ENCODE assay signal across 9 mouse cellular contexts in genomic region chr9:64119898-64120297, GRCm38 (mm10). TPM values are rescaled to one million over a fixed set of nuclear protein-coding genes. Genes with fewer than 3 reads are reported as not detected.
DNase-seq lines count a peak whose midpoint lies in the region; ATAC-seq and TF ChIP-seq lines count a peak whose summit lies in the region.
"Had no signal": no experiment of that assay in that cellular context is flagged by ENCODE, and none has a peak within 500 bp of the region (broad histone marks: within the 10 kb centered on the region; RNA-seq: fewer than 3 reads in every experiment).

No protein-coding gene starts in this region.

- DNase-seq in adrenal gland, adult (ENCODE audit: inconsistent age in 2 of 2, low spot score in 1 of 2) = peak; percentile 66 to 80
- DNase-seq in adrenal gland, postnatal 4 days (ENCODE audit: low spot score in 2 of 2) = no peak
- DNase-seq in midbrain, embryonic 14.5 days = peak; percentile 35
- peak; percentile 79 for DNase-seq in c-Kit-positive CD71-positive TER-119-positive erythroid progenitor cells, embryonic 14.5 days (ENCODE audit: low spot score)
- DNase-seq in kidney, adult 8-10 months = peak; percentile 41 to 55
- DNase-seq in lung, postnatal 0 days (ENCODE audit: low spot score) = peak; percentile 53
- peak; percentile 68 for DNase-seq in splenic B cell, adult 2 months (ENCODE audit: low read depth, low spot score)

- TF ChIP-seq CTCF in lung, postnatal 0 days (IDR thresholded peaks at IDR 0.05) = peak; percentile 84

- H3K4me1 ChIP-seq in midbrain, embryonic 14.5 days (ENCODE audit: control insufficient read depth, insufficient read depth, low read length) = no peaks in the 10 kb centered on the region
- H3K4me1 ChIP-seq in midbrain, embryonic 16.5 days (ENCODE audit: control insufficient read depth, insufficient read depth, low read length) = no peaks in the 10 kb centered on the region
- no peaks in the 10 kb centered on the region for H3K4me1 ChIP-seq in lung, postnatal 0 days (ENCODE audit: insufficient read depth, low read depth, low read length)

- no peak for ATAC-seq in midbrain, embryonic 14.5 days (ENCODE audit: low FRiP score, low TSS enrichment)
- ATAC-seq in midbrain, embryonic 16.5 days = no peak
- no peak; the same call in 1 of the 2 replicates for ATAC-seq in lung, postnatal 0 days

- no peaks in the 10 kb centered on the region for H3K9me3 ChIP-seq in midbrain, embryonic 14.5 days (ENCODE audit: control insufficient read depth, low read length)
- no peaks in the 10 kb centered on the region for H3K9me3 ChIP-seq in midbrain, embryonic 16.5 days (replicated peaks; ENCODE audit: control insufficient read depth, low read length, poor library complexity, severe bottlenecking)
- no peaks in the 10 kb centered on the region for H3K9me3 ChIP-seq in lung, postnatal 0 days (ENCODE audit: low read length)

- 37% methylated on average over 8 of the region's 8 CpGs for WGBS in midbrain, embryonic 14.5 days
- 31% methylated on average over 8 of the region's 8 CpGs for WGBS in midbrain, embryonic 16.5 days
- 28% methylated on average over 8 of the region's 8 CpGs for WGBS in lung, postnatal 0 days

- no peak overlapping the region for H3K4me3 ChIP-seq in midbrain, embryonic 14.5 days (replicated peaks; ENCODE audit: low read depth, low read length)
- H3K4me3 ChIP-seq in midbrain, embryonic 16.5 days (ENCODE audit: low read depth, low read length) = no peak overlapping the region
- H3K4me3 ChIP-seq in lung, postnatal 0 days (ENCODE audit: low read depth, low read length) = no peak overlapping the region

- no peaks in the 10 kb centered on the region for H3K36me3 ChIP-seq in midbrain, embryonic 14.5 days (ENCODE audit: control insufficient read depth, insufficient read depth, low read length)
- no peaks in the 10 kb centered on the region for H3K36me3 ChIP-seq in midbrain, embryonic 16.5 days (ENCODE audit: control insufficient read depth, insufficient read depth, low read length)
- H3K36me3 ChIP-seq in lung, postnatal 0 days (ENCODE audit: insufficient read depth, low read length) = no peaks in the 10 kb centered on the region
- no peaks in the 10 kb centered on the region for H3K36me3 ChIP-seq in splenic B cell, adult 2 months (ENCODE audit: control insufficient read depth, insufficient read depth, low read length, poor library complexity, severe bottlenecking)

- no peak overlapping the region for H3K27ac ChIP-seq in midbrain, embryonic 14.5 days (replicated peaks; ENCODE audit: low read depth, low read length)
- no peak overlapping the region for H3K27ac ChIP-seq in midbrain, embryonic 16.5 days (ENCODE audit: low read length)
- no peak overlapping the region for H3K27ac ChIP-seq in lung, postnatal 0 days (ENCODE audit: low read length)

- no peak overlapping the region for H3K4me2 ChIP-seq in midbrain, embryonic 14.5 days (ENCODE audit: low read length)
- no peak overlapping the region for H3K4me2 ChIP-seq in midbrain, embryonic 16.5 days (ENCODE audit: low read length)
- H3K4me2 ChIP-seq in lung, postnatal 0 days (replicated peaks; ENCODE audit: low read depth, low read length) = no peak overlapping the region

- H3K9ac ChIP-seq in midbrain, embryonic 14.5 days (replicated peaks; ENCODE audit: low read length) = no peak overlapping the region
- no peak overlapping the region for H3K9ac ChIP-seq in midbrain, embryonic 16.5 days (ENCODE audit: low read depth, low read length)
- H3K9ac ChIP-seq in lung, postnatal 0 days (replicated peaks; ENCODE audit: low read depth) = no peak overlapping the region

- no peak for TF ChIP-seq EP300 in lung, postnatal 0 days (IDR thresholded peaks at IDR 0.05)

- no peaks in the 10 kb centered on the region for H3K27me3 ChIP-seq in midbrain, embryonic 14.5 days (ENCODE audit: control insufficient read depth, insufficient read depth, low read length)
- no peaks in the 10 kb centered on the region for H3K27me3 ChIP-seq in midbrain, embryonic 16.5 days (ENCODE audit: control insufficient read depth, insufficient read depth, low read depth, low read length)
- no peaks in the 10 kb centered on the region for H3K27me3 ChIP-seq in lung, postnatal 0 days (replicated peaks; ENCODE audit: insufficient read depth, low read length)
- no peaks in the 10 kb centered on the region for H3K27me3 ChIP-seq in splenic B cell, adult 2 months (ENCODE audit: control insufficient read depth, insufficient read depth, low read length, poor library complexity, severe bottlenecking)

RNA-seq across cellular contexts. Expression of gene Lctl, which starts 3.0 kb away (rescaled TPM):
- total RNA-seq in adrenal gland, postnatal 4 days (2021) = 1 to 10 TPM in 1 of 2 experiments, under 1 TPM in 1; 0.87 to 1.1 TPM
- not detected in 2 replicates for polyA plus RNA-seq in midbrain, embryonic 14.5 days (2014; fragmentation: Nextera tagmentation; extraction: Ambion mirVana)
- not detected in 2 replicates for polyA plus RNA-seq in midbrain, embryonic 16.5 days (2015; fragmentation: Nextera tagmentation; extraction: Ambion mirVana)
- not detected in 2 replicates for polyA plus RNA-seq in lung, postnatal 0 days (2015; fragmentation: Nextera tagmentation; extraction: Ambion mirVana)
- polyA plus RNA-seq: heart, embryonic 16.5 days had no signal

RNA-seq across cellular contexts. Expression of gene Zwilch, which starts 53.0 kb away (rescaled TPM):
- total RNA-seq in adrenal gland, postnatal 4 days (2021) = 10 to 100 TPM; 19.2 to 19.9 TPM
- 2.3 and 6.8 TPM in 2 replicates for polyA plus RNA-seq in midbrain, embryonic 14.5 days (2014; fragmentation: Nextera tagmentation; extraction: Ambion mirVana)
- polyA plus RNA-seq in midbrain, embryonic 16.5 days (2015; fragmentation: Nextera tagmentation; extraction: Ambion mirVana) = 4.5 and 5.1 TPM in 2 replicates
- polyA plus RNA-seq in lung, postnatal 0 days (2015; fragmentation: Nextera tagmentation; extraction: Ambion mirVana) = 1.5 and 1.7 TPM in 2 replicates

RNA-seq across cellular contexts. Expression of gene Rpl4, which starts 53.3 kb away (rescaled TPM):
- 1,000 to 10,000 TPM; 1,230 to 1,246 TPM for total RNA-seq in adrenal gland, postnatal 4 days (2021)
- 640 and 695 TPM in 2 replicates for polyA plus RNA-seq in midbrain, embryonic 14.5 days (2014; fragmentation: Nextera tagmentation; extraction: Ambion mirVana)
- polyA plus RNA-seq in midbrain, embryonic 16.5 days (2015; fragmentation: Nextera tagmentation; extraction: Ambion mirVana) = 564 and 570 TPM in 2 replicates
- polyA plus RNA-seq in lung, postnatal 0 days (2015; fragmentation: Nextera tagmentation; extraction: Ambion mirVana) = 679 and 693 TPM in 2 replicates

RNA-seq across cellular contexts. Expression of gene Snapc5, which starts 59.2 kb away (rescaled TPM):
- total RNA-seq in adrenal gland, postnatal 4 days (2021) = 10 to 100 TPM; 21.6 to 21.8 TPM
- polyA plus RNA-seq in midbrain, embryonic 14.5 days (2014; fragmentation: Nextera tagmentation; extraction: Ambion mirVana) = 25.6 and 29.7 TPM in 2 replicates
- polyA plus RNA-seq in midbrain, embryonic 16.5 days (2015; fragmentation: Nextera tagmentation; extraction: Ambion mirVana) = 28.3 and 30.8 TPM in 2 replicates
- polyA plus RNA-seq in lung, postnatal 0 days (2015; fragmentation: Nextera tagmentation; extraction: Ambion mirVana) = 35.5 and 47.4 TPM in 2 replicates

Comparison
In these comparisons a context has a peak if more than half of its experiments do, and no peak if none do; other contexts are left out.
1. DNase-seq: peak in adrenal gland, adult (2 of 2), midbrain, embryonic 14.5 days (single experiment), c-Kit-positive CD71-positive TER-119-positive erythroid progenitor cells, embryonic 14.5 days (single experiment), kidney, adult 8-10 months (2 of 2), lung, postnatal 0 days (single experiment) and splenic B cell, adult 2 months (single experiment); none in adrenal gland, postnatal 4 days (0 of 2).